ENCODE assay signal across 18 mouse cellular contexts in the genomic region with DNA sequence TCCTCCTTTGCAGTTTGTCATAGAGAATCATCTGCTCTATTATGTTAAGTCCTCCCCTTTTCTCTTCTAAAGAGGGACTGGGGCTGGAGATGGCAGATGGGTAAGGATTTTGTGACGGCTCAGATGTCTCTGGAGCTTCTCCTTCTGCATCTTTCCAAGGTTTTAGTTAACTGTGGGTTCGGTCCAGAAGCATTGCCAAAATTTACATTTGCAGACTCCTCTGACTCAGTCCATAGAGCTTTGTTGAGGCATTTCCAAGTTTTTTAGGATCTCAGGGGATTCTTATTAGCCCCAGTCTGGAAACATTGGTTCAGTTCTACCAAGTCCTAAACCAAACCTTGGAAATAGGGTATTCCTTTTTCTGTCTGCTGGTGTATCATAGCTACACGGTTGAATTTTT. TPM values are rescaled to one million over a fixed set of nuclear protein-coding genes. Genes with fewer than 3 reads are reported as not detected.
DNase-seq lines count a peak whose midpoint lies in the region; ATAC-seq and TF ChIP-seq lines count a peak whose summit lies in the region.
"Had no signal": no experiment of that assay in that cellular context is flagged by ENCODE, and none has a peak within 500 bp of the region (broad histone marks: within the 10 kb centered on the region; RNA-seq: fewer than 3 reads in every experiment).

No protein-coding gene starts in this region.

- H3K36me3 ChIP-seq in myocyte (ENCODE audit: control insufficient read depth, insufficient read depth): no peaks in the 10 kb centered on the region
- H3K36me3 ChIP-seq: embryonic facial prominence, embryonic 15.5 days; hindbrain, embryonic 10.5 days; hindbrain, embryonic 15.5 days; limb, embryonic 10.5 days; limb, embryonic 15.5 days; liver, embryonic 13.5 days; midbrain, embryonic 10.5 days; midbrain, embryonic 15.5 days had no signal

- H3K27ac ChIP-seq in left cerebral cortex, adult 2 months: peak overlapping the region; percentile 17; the same call in 1 of the 2 replicates
- peak overlapping the region; percentile 2; the same call in 1 of the 2 replicates for H3K27ac ChIP-seq in bone marrow macrophage, adult 2 months (ENCODE audit: insufficient read depth, low read depth, low read length)
- H3K27ac ChIP-seq: embryonic facial prominence, embryonic 15.5 days; hindbrain, embryonic 15.5 days; limb, embryonic 15.5 days; liver, embryonic 13.5 days; midbrain, embryonic 15.5 days had no signal

- ATAC-seq in frontal cortex, adult (ENCODE audit: low TSS enrichment): peak; percentile 17
- ATAC-seq: forebrain, embryonic 14.5 days; inflammation-experienced regulatory T-cells, adult 6 months had no signal

- no peak overlapping the region for H3ac ChIP-seq in myocyte (ENCODE audit: control insufficient read depth, insufficient read length)

- peaks cover 29% of the 10 kb centered on the region for H3K79me2 ChIP-seq in myocyte (ENCODE audit: control insufficient read depth, insufficient read depth)

- intact Hi-C loops in left cerebral cortex, adult 2 months (cut with DNase I): loop anchor here (5.0 to 10.0 kb wide), 2 partner anchors 358 to 526 kb away; a partner anchor contains a TSS
- intact Hi-C loops in left cerebral cortex, postnatal 36 days (cut with DNase I): loop anchor here (5.0 kb wide), 1 partner anchor 526 kb away; no protein-coding TSS in a partner anchor

- H3K27me3 ChIP-seq in myocyte (ENCODE audit: control insufficient read depth, insufficient read depth, insufficient read length): no peaks in the 10 kb centered on the region
- H3K27me3 ChIP-seq: embryonic facial prominence, embryonic 15.5 days; hindbrain, embryonic 15.5 days; limb, embryonic 15.5 days; midbrain, embryonic 15.5 days had no signal

- no peak for DNase-seq in frontal cortex, postnatal 25 days (ENCODE audit: low spot score in 2 of 2)
- no peak for DNase-seq in left cerebral cortex, adult 2 months (ENCODE audit: extremely low spot score in 1 of 2, low spot score in 2 of 2)
- DNase-seq in left cerebral cortex, postnatal 36 days (ENCODE audit: low spot score in 2 of 2): no peak
- no peak for DNase-seq in B cell, adult 2 months
- DNase-seq: liver, embryonic 13.5 days had no signal

- no peak for TF ChIP-seq CTCF in left cerebral cortex, adult 2 months (IDR thresholded peaks at IDR 0.05)
- TF ChIP-seq CTCF in bone marrow macrophage, adult 2 months (IDR thresholded peaks at IDR 0.05; ENCODE audit: low read depth, low read length): no peak

- peak overlapping the region; percentile 63 for H3K4me2 ChIP-seq in myocyte (ENCODE audit: low read depth)

- no peak for TF ChIP-seq POLR2A in bone marrow macrophage, adult 2 months (IDR thresholded peaks at IDR 0.05; ENCODE audit: borderline replicate concordance, low read depth, low read length)
- TF ChIP-seq POLR2A in myocyte (IDR thresholded peaks at IDR 0.05; ENCODE audit: insufficient read length, low read depth): no peak

- H3K4me1 ChIP-seq in bone marrow macrophage, adult 2 months (ENCODE audit: control insufficient read depth, insufficient read depth, low read length): peaks cover 21% of the 10 kb centered on the region

- H3K4me3 ChIP-seq in left cerebral cortex, adult 2 months: no peak overlapping the region
- no peak overlapping the region for H3K4me3 ChIP-seq in bone marrow macrophage, adult 2 months (ENCODE audit: insufficient read depth, low read length)
- no peak overlapping the region for H3K4me3 ChIP-seq in myocyte
- H3K4me3 ChIP-seq: embryonic facial prominence, embryonic 15.5 days; hindbrain, embryonic 15.5 days; layer of hippocampus, adult 2 months; limb, embryonic 15.5 days had no signal

TF ChIP-seq in myocyte, 11 proteins besides CTCF, POLR2A, EP300 and RAD21:
- no peak for TF ChIP-seq SRF (IDR thresholded peaks at IDR 0.05; ENCODE audit: control insufficient read depth, insufficient read length, low read depth)
- TF ChIP-seq CEBPB (IDR thresholded peaks at IDR 0.05; ENCODE audit: insufficient read depth, poor library complexity, severe bottlenecking): no peak
- no peak for TF ChIP-seq USF1 (IDR thresholded peaks at IDR 0.05; ENCODE audit: low read depth)
- no peak for TF ChIP-seq MYOD1 (IDR thresholded peaks at IDR 0.05; ENCODE audit: control insufficient read depth in 1 of 3, insufficient read length in 2 of 3, low read depth in 2 of 3)
- no peak for TF ChIP-seq POLR2AphosphoS2 (IDR thresholded peaks at IDR 0.05; ENCODE audit: insufficient read length, low read depth)
- TF ChIP-seq MYOG (IDR thresholded peaks at IDR 0.05; ENCODE audit: control insufficient read depth in 1 of 3, insufficient read depth in 1 of 3, insufficient read length in 2 of 3, low read depth in 2 of 3): no peak
- no peak for TF ChIP-seq TCF12 (IDR thresholded peaks at IDR 0.05; ENCODE audit: insufficient read depth, poor library complexity, severe bottlenecking)
- TF ChIP-seq REST (IDR thresholded peaks at IDR 0.05; ENCODE audit: insufficient read depth, insufficient read length): no peak
- TF ChIP-seq TCF3 (IDR thresholded peaks at IDR 0.05; ENCODE audit: insufficient read length, low read depth): no peak
- no peak for TF ChIP-seq MAX (IDR thresholded peaks at IDR 0.05; ENCODE audit: low read depth)
- TF ChIP-seq E2F4 (IDR thresholded peaks at IDR 0.05; ENCODE audit: insufficient read depth): no peak

RNA-seq across cellular contexts. Expression of a gene that starts 1.5 kb away (rescaled TPM):
- 10 to 100 TPM; 15.0 to 15.6 TPM for total RNA-seq in left cerebral cortex, adult 2 months (2021)
- 10 to 100 TPM; 12.3 to 15.9 TPM for total RNA-seq in left cerebral cortex, postnatal 36 days (2021)
- polyA plus RNA-seq in bone marrow macrophage, adult 2 months (2012; ENCODE audit: insufficient read depth, insufficient read length, missing spikeins): 5.3 and 5.5 TPM in 2 replicates
- 14.5 TPM for polyA plus RNA-seq in myocyte (2012; fragmentation: generic; extraction: Trizol)
